Mouse (Mus musculus) midbrain, embryonic 16.5 days (tissue): ENCODE data around the gene Ilf3. TPM values are rescaled to one million over a fixed set of nuclear protein-coding genes. Genes with fewer than 3 reads are reported as not detected.

Experiments used
- ATAC-seq: fragments of 200-750 bp; cut with Nextera tagmentation; 2 replicates; pipeline ENCODE4 v1.8.0; 2017; ENCODE audit warnings: moderate TSS enrichment
- H3K27ac ChIP-seq: fragments of 300-500 bp; sonication (generic); 2 replicates; pipeline ENCODE4 v1.5.1; 2014; ENCODE audit warnings: mild to moderate bottlenecking, low read length, mixed read lengths
- H3K27me3 ChIP-seq: fragments of 300-500 bp; sonication (generic); 2 replicates; pipeline ENCODE4 v1.6.1; 2014; ENCODE audit warnings: low read depth, low read length, mixed read lengths; ENCODE audit not compliant: control insufficient read depth, insufficient read depth
- H3K36me3 ChIP-seq: fragments of 300-500 bp; sonication (generic); 2 replicates; pipeline ENCODE4 v1.6.1; 2014; ENCODE audit warnings: mild to moderate bottlenecking, low read length, moderate library complexity, mixed read lengths; ENCODE audit not compliant: control insufficient read depth, insufficient read depth
- H3K4me1 ChIP-seq: fragments of 300-500 bp; sonication (generic); 2 replicates; pipeline ENCODE4 v1.6.1; 2014; ENCODE audit warnings: mild to moderate bottlenecking, low read length, mixed read lengths; ENCODE audit not compliant: control insufficient read depth, insufficient read depth
- H3K4me2 ChIP-seq: fragments of 300-500 bp; sonication (generic); 2 replicates; pipeline ENCODE4 v1.6.1; 2014; ENCODE audit warnings: mild to moderate bottlenecking, low read length, mixed read lengths
- H3K4me3 ChIP-seq: fragments of 300-500 bp; sonication (generic); 2 replicates; pipeline ENCODE4 v1.5.1; 2014; ENCODE audit warnings: low read depth, mild to moderate bottlenecking, low read length, moderate library complexity, mixed read lengths
- H3K9ac ChIP-seq: fragments of 300-500 bp; sonication (generic); 2 replicates; pipeline ENCODE4 v1.6.1; 2014; ENCODE audit warnings: low read depth, low read length, mixed read lengths
- H3K9me3 ChIP-seq: fragments of 300-500 bp; sonication (generic); replicated peaks from 2 replicates; pipeline ENCODE4 v1.6.1; 2014; ENCODE audit warnings: mild to moderate bottlenecking, low read length, mixed read lengths; ENCODE audit not compliant: control insufficient read depth, poor library complexity, severe bottlenecking
- WGBS: fragments of 180-500 bp; shearing (Covaris S2); extraction: QIAGEN DNeasy Blood & Tissue Kit; methylation state at CpG from one replicate; pipeline ENCODE4 v1.1.7; 2014; 5-methylcytosine and 5-hydroxymethylcytosine counted together
- polyA plus RNA-seq: library from polyadenylated mRNA; unstranded; fragments of >200 nt; fragmentation: Nextera tagmentation; extraction: Ambion mirVana; gene quantifications from 2 replicates; pipeline ENCODE4 v1.2.1, GENCODE M21; 2015

Ilf3 gene
- polyA plus RNA-seq, 1 experiment from 2014 or later, result 228 TPM

- no peak overlapping the region for H3K9ac ChIP-seq
- no peak for ATAC-seq
- H3K4me1 ChIP-seq, result no peaks in the 10 kb centered on the region; the same call in 1 of the 2 replicates
- H3K4me3 ChIP-seq, result no peak overlapping the region
- H3K36me3 ChIP-seq, result peaks cover 52% of the 10 kb centered on the region
- H3K9me3 ChIP-seq, result no peaks in the 10 kb centered on the region
- no peak overlapping the region for H3K27ac ChIP-seq
- H3K27me3 ChIP-seq, result no peaks in the 10 kb centered on the region
- no peak overlapping the region for H3K4me2 ChIP-seq
- WGBS, result 94% methylated on average over 5 of the region's 5 CpGs
Measured at GRCm38 (mm10) chr9:21403745-21404144, 36.1 kb downstream of the Ilf3 start.

DNA sequence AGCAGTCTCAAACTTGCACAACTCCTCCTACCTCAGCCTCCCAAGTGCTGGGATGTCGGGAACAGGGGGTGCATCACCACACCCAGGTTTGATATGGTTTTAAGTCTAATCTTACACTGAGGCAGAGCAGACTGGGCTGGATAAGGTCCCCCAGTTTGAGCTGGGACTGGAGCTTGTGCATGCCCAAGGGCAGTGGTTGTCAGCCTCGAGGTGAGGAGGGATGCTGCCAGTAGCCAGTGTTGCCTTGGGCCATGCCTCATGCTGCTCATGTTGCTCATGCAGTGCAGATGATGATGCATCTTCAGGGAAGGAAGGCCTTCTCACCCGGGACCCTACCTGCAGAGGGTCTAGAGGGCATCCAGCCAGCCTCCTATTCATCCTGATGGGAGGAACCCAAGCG is 37.9 kb downstream of the Ilf3 start:
- H3K27me3 ChIP-seq, result no peaks in the 10 kb centered on the region
- no peaks in the 10 kb centered on the region for H3K9me3 ChIP-seq
- H3K27ac ChIP-seq, result no peak overlapping the region
- peaks cover 38% of the 10 kb centered on the region for H3K36me3 ChIP-seq
- 85% methylated on average over 4 of the region's 4 CpGs for WGBS
- ATAC-seq, result no peak
- H3K4me3 ChIP-seq, result no peak overlapping the region
- no peak overlapping the region for H3K9ac ChIP-seq
- H3K4me1 ChIP-seq, result peaks cover 2% of the 10 kb centered on the region; the same call in 1 of the 2 replicates
- H3K4me2 ChIP-seq, result no peak overlapping the region

DNA sequence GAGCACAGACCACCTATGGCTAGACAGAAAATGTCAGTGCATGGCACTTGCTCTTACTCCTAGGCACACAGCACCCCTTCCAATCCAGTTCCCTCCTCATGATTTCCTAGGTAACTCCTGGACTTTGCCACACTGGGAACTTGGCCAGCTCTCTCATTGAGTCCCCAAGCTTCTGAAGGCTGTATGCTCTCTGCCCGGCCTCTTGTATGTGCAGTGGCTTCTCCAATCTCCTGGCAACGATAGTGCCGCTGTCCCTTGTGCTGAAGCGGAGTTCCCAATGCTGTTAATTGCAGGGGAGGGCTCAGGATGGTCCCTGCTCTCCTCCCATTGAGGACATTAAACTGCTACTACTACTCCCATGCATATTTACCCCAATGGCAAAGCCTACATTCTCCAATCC is 40.3 kb downstream of the Ilf3 start:
- no peak for ATAC-seq
- Histone ChIP-seq H3K27ac (0 out of 2 replicates have a peak overlapping the region, but pooled peaks have one; percentile 19), H3K4me2 (no peak overlapping the region), H3K4me3 (no peak overlapping the region), H3K36me3 (peaks cover 31% of the 10 kb centered on the region), H3K4me1 (peaks cover 9% of the 10 kb centered on the region; the same call in 1 of the 2 replicates), H3K9ac (no peak overlapping the region), H3K27me3 (no peaks in the 10 kb centered on the region), H3K9me3 (no peaks in the 10 kb centered on the region)
- WGBS, result 16% methylated on average over 4 of the region's 4 CpGs

DNA sequence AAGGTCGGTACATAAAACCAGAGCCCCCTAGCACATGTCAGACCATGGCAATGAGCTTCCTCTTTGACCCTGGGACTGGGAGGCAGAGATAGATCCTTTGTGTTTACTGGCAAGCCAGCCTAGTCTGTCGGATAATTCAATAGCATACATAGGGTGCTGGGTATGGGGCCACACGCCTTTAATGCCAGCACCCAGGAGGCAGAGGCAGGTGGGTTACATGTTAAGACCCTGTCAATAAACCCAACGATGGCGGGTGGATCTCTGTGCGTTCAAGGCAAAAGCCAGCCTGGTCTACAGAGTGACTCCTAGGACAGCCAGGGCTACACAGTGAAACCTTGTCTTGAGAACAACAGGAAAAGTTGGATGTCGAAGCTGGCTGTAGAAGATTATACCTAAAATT is 41.0 kb downstream of the Ilf3 start:
- Histone ChIP-seq H3K36me3 (peaks cover 30% of the 10 kb centered on the region), H3K4me1 (peaks cover 12% of the 10 kb centered on the region), H3K9ac (no peak overlapping the region), H3K9me3 (no peaks in the 10 kb centered on the region), H3K4me2 (no peak overlapping the region), H3K27ac (no peak overlapping the region), H3K27me3 (no peaks in the 10 kb centered on the region), H3K4me3 (no peak overlapping the region)
- WGBS, result 71% methylated on average over 7 of the region's 7 CpGs
- no peak for ATAC-seq

DNA sequence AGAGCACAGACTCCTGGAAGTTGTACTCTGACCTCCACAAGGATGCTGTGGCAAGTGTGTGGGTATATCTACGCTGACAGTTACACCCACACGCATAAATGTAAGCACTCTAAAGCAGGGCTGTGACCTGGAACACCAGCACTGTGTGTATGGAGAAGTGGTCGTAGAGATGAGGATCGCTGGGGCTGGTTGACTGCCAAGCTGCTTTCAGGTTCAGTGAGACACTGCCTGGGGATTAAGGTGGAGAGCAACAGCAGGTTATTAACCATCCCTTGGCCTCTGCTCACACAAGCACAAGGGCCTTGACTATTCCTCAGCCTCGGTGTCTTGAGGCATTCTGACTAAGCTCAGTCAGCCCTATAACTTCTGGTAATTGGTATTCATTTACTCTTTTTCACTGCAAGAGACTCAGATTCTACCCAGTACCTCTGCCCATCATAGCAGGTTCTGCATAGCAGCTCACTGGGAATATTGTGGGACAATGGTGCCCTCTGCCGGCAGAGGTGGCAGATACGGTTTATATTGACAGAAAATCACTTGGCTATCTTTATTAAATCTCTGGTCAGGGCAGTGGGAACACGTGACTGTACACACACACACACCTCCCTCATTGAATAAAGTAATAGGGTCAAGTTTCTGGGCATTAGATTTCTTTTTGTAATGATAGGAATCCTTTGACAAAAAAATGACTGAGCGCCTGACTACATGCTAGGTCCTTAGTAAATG is 42.1 kb downstream of the Ilf3 start:
- WGBS, result 34% methylated on average over 9 of the region's 9 CpGs
- Histone ChIP-seq H3K4me3 (no peak overlapping the region), H3K9me3 (no peaks in the 10 kb centered on the region), H3K4me1 (peaks cover 12% of the 10 kb centered on the region), H3K9ac (no peak overlapping the region), H3K36me3 (peaks cover 20% of the 10 kb centered on the region), H3K27me3 (no peaks in the 10 kb centered on the region), H3K4me2 (no peak overlapping the region), H3K27ac (peak overlapping the region; percentile 22; the same call in 1 of the 2 replicates)
- no peak for ATAC-seq

DNA sequence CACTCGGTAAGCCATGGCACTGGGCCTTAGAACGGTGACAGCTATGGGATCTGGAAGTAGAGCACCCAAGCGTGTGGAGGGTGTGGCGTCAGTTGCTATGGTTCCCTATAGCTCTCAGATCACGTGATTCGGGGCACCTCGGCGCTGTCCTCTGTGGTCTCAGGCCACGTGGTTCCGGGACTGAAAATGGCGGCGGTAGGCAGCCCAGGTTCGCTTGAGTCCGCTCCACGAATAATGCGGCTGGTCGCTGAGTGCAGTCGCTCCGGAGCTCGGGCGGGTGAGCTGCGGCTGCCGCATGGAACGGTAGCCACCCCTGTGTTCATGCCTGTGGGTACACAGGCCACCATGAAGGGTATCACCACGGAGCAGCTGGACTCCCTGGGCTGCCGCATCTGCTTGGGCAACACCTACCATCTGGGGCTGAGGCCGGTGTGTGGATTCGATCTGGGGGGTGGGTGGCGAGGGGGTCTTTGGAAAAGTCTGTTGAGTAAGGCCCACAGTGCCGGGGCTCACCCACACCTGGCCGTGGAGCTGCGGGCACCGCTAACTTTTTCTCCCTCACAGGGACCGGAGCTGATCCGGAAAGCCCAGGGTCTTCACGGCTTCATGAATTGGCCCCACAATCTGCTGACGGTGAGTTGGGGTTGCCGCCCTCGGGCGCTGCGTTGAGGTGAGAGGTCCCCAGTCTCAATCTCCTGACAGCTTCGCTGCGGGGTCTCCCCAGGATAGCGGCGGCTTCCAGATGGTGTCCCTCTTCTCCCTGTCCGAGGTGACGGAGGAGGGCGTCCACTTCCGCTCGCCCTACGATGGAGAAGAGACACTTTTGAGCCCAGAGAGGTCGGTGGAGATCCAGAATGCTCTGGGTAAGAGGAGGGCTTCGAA is 44.2 kb downstream of the Ilf3 start, which contains the start of gene Qtrt1:
Gene Qtrt1 (plus strand): TSS at position 169 of the 882 bp plus-strand sequence.
- Histone ChIP-seq H3K4me1 (peaks cover 12% of the 10 kb centered on the region), H3K9ac (peak within 1 kb of the TSS; percentile 76), H3K36me3 (0 out of 2 replicates have a peak, but pooled peaks cover 4% of the 10 kb centered on the region), H3K4me3 (peak within 1 kb of the TSS; percentile 73), H3K27me3 (no peaks in the 10 kb centered on the region), H3K27ac (peak within 1 kb of the TSS; percentile 82), H3K4me2 (peak within 1 kb of the TSS; percentile 91), H3K9me3 (no peaks in the 10 kb centered on the region)
- ATAC-seq, result peak; percentile 96
- WGBS, result 2% methylated on average over 53 of the region's 53 CpGs

DNA sequence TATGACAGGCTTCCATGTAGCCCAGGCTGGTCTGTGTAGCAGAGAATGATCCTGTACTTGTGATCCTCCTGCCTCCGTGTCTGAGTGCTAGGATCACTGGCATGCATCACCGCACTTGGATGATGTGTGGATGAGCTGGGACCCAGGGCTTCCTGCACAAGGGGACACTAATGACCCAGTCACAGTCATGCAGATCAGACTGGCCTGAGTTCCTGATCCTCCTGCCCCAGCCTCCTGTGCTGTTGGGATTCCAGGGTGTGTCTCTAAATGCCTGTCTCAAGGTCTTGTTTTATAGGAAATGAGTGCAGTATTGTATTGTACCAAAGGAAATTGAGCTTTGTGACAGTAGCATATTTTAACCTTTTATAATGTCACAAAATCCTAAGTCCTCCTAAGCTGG is 50.2 kb downstream of the Ilf3 start:
- H3K4me3 ChIP-seq, result no peak overlapping the region
- H3K27me3 ChIP-seq, result no peaks in the 10 kb centered on the region
- H3K4me1 ChIP-seq, result peaks cover 4% of the 10 kb centered on the region
- no peak for ATAC-seq
- H3K9me3 ChIP-seq, result no peaks in the 10 kb centered on the region
- no peak overlapping the region for H3K4me2 ChIP-seq
- 92% methylated on average over 2 of the region's 2 CpGs for WGBS
- H3K36me3 ChIP-seq, result peaks cover 16% of the 10 kb centered on the region
- no peak overlapping the region for H3K27ac ChIP-seq
- no peak overlapping the region for H3K9ac ChIP-seq

GRCm38 (mm10) chr9:21419646-21420045 is 52.0 kb downstream of the Ilf3 start:
- WGBS, result 84% methylated on average over 2 of the region's 2 CpGs
- no peaks in the 10 kb centered on the region for H3K27me3 ChIP-seq
- H3K4me3 ChIP-seq, result no peak overlapping the region
- H3K4me2 ChIP-seq, result no peak overlapping the region
- no peaks in the 10 kb centered on the region for H3K9me3 ChIP-seq
- H3K36me3 ChIP-seq, result peaks cover 16% of the 10 kb centered on the region
- no peak overlapping the region for H3K27ac ChIP-seq
- H3K4me1 ChIP-seq, result peaks cover 3% of the 10 kb centered on the region; the same call in 1 of the 2 replicates
- no peak for ATAC-seq
- H3K9ac ChIP-seq, result no peak overlapping the region
